Mouse (Mus musculus) bone marrow macrophage, adult 2 months (primary cell): ENCODE measurements around the gene Cabp1.

ENCODE experiments used
- CTCF ChIP-seq: IDR thresholded peaks from 2 replicates; pipeline ENCODE4 v1.5.1; 2012; ENCODE audit warnings: low read depth, mild to moderate bottlenecking, low read length, moderate library complexity
- POLR2A ChIP-seq: IDR thresholded peaks from 2 replicates; pipeline ENCODE4 v1.6.1; 2012; ENCODE audit warnings: mild to moderate bottlenecking, low read depth, low read length, borderline replicate concordance

- no peak for TF ChIP-seq CTCF
- TF ChIP-seq POLR2A: no peak
Observed at GRCm38 (mm10) chr5:115152132-115152956, 41.8 kb downstream of the Cabp1 start.
